Mouse (Mus musculus) cerebellum, postnatal 25 days (tissue): Measurements from ENCODE around the gene Dnajb7.

Source experiments
- DNase-seq, 2 experiments: peaks; one replicate each; pipeline ENCODE4 v3.0.0; 2021; ENCODE audit warnings: mixed read lengths in 2 of 2

Gene Dnajb7

GRCm38 (mm10) chr15:81364271-81364670 lies 43.8 kb downstream of the Dnajb7 start:
- no peak for DNase-seq

GRCm38 (mm10) chr15:81362501-81362900 lies 45.6 kb downstream of the Dnajb7 start:
- DNase-seq = no peak

GRCm38 (mm10) chr15:81361417-81362015 lies 46.6 kb downstream of the Dnajb7 start:
- no peak for DNase-seq

GRCm38 (mm10) chr15:81361022-81361404 lies 47.1 kb downstream of the Dnajb7 start:
- no peak for DNase-seq

- peak; percentile 90 to 94 for DNase-seq
These were observed 47.6 kb downstream of the Dnajb7 start, which contains the start of gene Slc25a17 for GRCm38 (mm10) chr15:81360345-81361021. TSS of gene Slc25a17 (minus strand) at chr15:81360812.

GRCm38 (mm10) chr15:81359421-81359820 lies 48.7 kb downstream of the Dnajb7 start:
- no peak for DNase-seq

GRCm38 (mm10) chr15:81358943-81359342 lies 49.2 kb downstream of the Dnajb7 start:
- no peak for DNase-seq

- DNase-seq = no peak
These were observed 51.2 kb downstream of the Dnajb7 start for GRCm38 (mm10) chr15:81356946-81357345.
